Mouse (Mus musculus) right cerebral cortex, adult 18-20 months (tissue): Measurements from ENCODE around the gene Grm8.
"Not testable (repeated sequence)": the region's sequence is repeated elsewhere in the genome, so short reads cannot be mapped to it uniquely, and the experiment has no call there.

ENCODE experiments used
- DNase-seq: peaks from one replicate; pipeline ENCODE4 v3.0.0; 2022; ENCODE audit warnings: mixed read lengths

Grm8 gene

GRCm38 (mm10) chr6:27819735-27820134 lies 315.2 kb downstream of the Grm8 start:
- DNase-seq = not testable (repeated sequence)

GRCm38 (mm10) chr6:27812789-27813188 lies 322.2 kb downstream of the Grm8 start:
- no peak for DNase-seq

GRCm38 (mm10) chr6:27809996-27810395 lies 325.0 kb downstream of the Grm8 start:
- peak; percentile 15 for DNase-seq

GRCm38 (mm10) chr6:27806741-27807140 lies 328.2 kb downstream of the Grm8 start:
- no peak for DNase-seq

GRCm38 (mm10) chr6:27800881-27801572 lies 334.0 kb downstream of the Grm8 start:
- DNase-seq = no peak

GRCm38 (mm10) chr6:27798735-27799134 lies 336.2 kb downstream of the Grm8 start:
- DNase-seq = no peak

- DNase-seq = no peak
Observed at GRCm38 (mm10) chr6:27789566-27789965, 345.4 kb downstream of the Grm8 start.

- DNase-seq = peak; percentile 56
Observed at GRCm38 (mm10) chr6:27789151-27789550, 345.8 kb downstream of the Grm8 start.

- no peak for DNase-seq
Observed at GRCm38 (mm10) chr6:27782251-27782650, 352.7 kb downstream of the Grm8 start.

GRCm38 (mm10) chr6:27781371-27781770 lies 353.6 kb downstream of the Grm8 start:
- no peak for DNase-seq

GRCm38 (mm10) chr6:27775646-27776271 lies 359.2 kb downstream of the Grm8 start:
- DNase-seq = no peak

GRCm38 (mm10) chr6:27762061-27762460 lies 372.9 kb downstream of the Grm8 start:
- DNase-seq = peak; percentile 53

- DNase-seq = no peak
Observed at GRCm38 (mm10) chr6:27753290-27753829, 381.6 kb downstream of the Grm8 start.

GRCm38 (mm10) chr6:27746493-27746892 lies 388.5 kb downstream of the Grm8 start:
- no peak for DNase-seq

GRCm38 (mm10) chr6:27745693-27746451 lies 389.1 kb downstream of the Grm8 start:
- no peak for DNase-seq

- DNase-seq = peak; percentile 32
Observed at GRCm38 (mm10) chr6:27689382-27689781, 445.6 kb downstream of the Grm8 start.

- DNase-seq = no peak
Observed at GRCm38 (mm10) chr6:27661747-27662435, 473.1 kb downstream of the Grm8 start.

GRCm38 (mm10) chr6:27657520-27657919 lies 477.5 kb downstream of the Grm8 start:
- DNase-seq = peak; percentile 32

- DNase-seq = peak; percentile 67
Observed at GRCm38 (mm10) chr6:27646503-27646902, 488.5 kb downstream of the Grm8 start.

- no peak for DNase-seq
Observed at GRCm38 (mm10) chr6:27645054-27645453, 489.9 kb downstream of the Grm8 start.

GRCm38 (mm10) chr6:27635898-27636297 lies 499.1 kb downstream of the Grm8 start:
- no peak for DNase-seq

GRCm38 (mm10) chr6:27617472-27617871 lies 517.5 kb downstream of the Grm8 start:
- DNase-seq = no peak

- no peak for DNase-seq
Observed at GRCm38 (mm10) chr6:27580485-27580884, 554.5 kb downstream of the Grm8 start.
